In the genomic region with DNA sequence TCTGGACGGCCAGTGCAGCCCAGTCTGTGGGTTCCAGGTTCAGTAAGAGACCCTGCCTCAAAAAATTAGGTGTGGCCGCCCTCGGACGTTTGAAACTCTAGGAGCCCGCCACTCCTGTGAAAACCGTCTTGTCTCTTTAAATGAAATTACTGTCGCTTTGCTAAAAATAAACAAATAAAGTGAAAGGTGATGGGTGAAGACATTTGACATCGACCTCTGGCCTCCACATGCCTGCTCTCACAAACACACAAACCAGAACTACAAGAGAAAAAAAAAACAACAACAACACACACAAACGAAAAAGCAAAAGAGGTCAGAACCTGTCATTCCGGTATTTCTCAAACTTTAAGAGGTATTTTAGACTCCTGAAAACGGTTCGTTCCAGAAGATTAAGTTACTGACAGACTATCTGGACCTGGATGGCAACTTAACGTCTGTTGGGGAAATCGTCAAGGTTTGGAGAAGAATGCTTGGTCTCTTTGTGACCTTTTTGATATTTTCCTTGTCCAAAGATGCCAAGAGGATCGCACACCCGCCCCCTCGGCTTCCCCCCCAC, we compare ENCODE assay signal across 11 mouse cellular contexts. TPM values are rescaled to one million over a fixed set of nuclear protein-coding genes. Genes with fewer than 3 reads are reported as not detected.
DNase-seq lines count a peak whose midpoint lies in the region; ATAC-seq and TF ChIP-seq lines count a peak whose summit lies in the region.
"Had no signal": no experiment of that assay in that cellular context is flagged by ENCODE, and none has a peak within 500 bp of the region (broad histone marks: within the 10 kb centered on the region; RNA-seq: fewer than 3 reads in every experiment).

No protein-coding gene starts in this region.

- intact Hi-C loops in heart, postnatal 14 days (cut with DNase I), result loop anchor here (10.0 kb wide), 1 partner anchor 266 kb away; a partner anchor contains a TSS

- no peak for ATAC-seq in heart, embryonic 13.5 days (ENCODE audit: extremely low read depth, insufficient number of reproducible peaks, low FRiP score, low TSS enrichment)
- no peak for ATAC-seq in lung, postnatal 0 days
- ATAC-seq in hindbrain, postnatal 0 days, result no peak
- ATAC-seq in stomach, embryonic 16.5 days (ENCODE audit: insufficient read depth, low FRiP score), result no peak
- ATAC-seq: CD4-positive, CD25-positive, alpha-beta regulatory T cell, adult 4 months had no signal

- H3K9me3 ChIP-seq in heart, embryonic 13.5 days, result no peaks in the 10 kb centered on the region
- H3K9me3 ChIP-seq in lung, postnatal 0 days (ENCODE audit: low read length), result no peaks in the 10 kb centered on the region
- no peaks in the 10 kb centered on the region for H3K9me3 ChIP-seq in hindbrain, postnatal 0 days (ENCODE audit: low read length)
- H3K9me3 ChIP-seq in stomach, embryonic 16.5 days (replicated peaks; ENCODE audit: control insufficient read depth, low read length), result no peaks in the 10 kb centered on the region

- H3K36me3 ChIP-seq in heart, embryonic 13.5 days, result peaks cover 29% of the 10 kb centered on the region
- no peaks in the 10 kb centered on the region for H3K36me3 ChIP-seq in lung, postnatal 0 days (ENCODE audit: insufficient read depth, low read length)
- 0 out of 2 replicates have a peak, but pooled peaks cover under 1% of the 10 kb centered on the region for H3K36me3 ChIP-seq in hindbrain, postnatal 0 days (ENCODE audit: insufficient read depth, low read length)
- H3K36me3 ChIP-seq in stomach, embryonic 16.5 days (ENCODE audit: control insufficient read depth, insufficient read depth, low read length), result no peaks in the 10 kb centered on the region

- peak overlapping the region; percentile 66 for H3K9ac ChIP-seq in heart, embryonic 13.5 days
- H3K9ac ChIP-seq in lung, postnatal 0 days (replicated peaks; ENCODE audit: low read depth), result no peak overlapping the region
- no peak overlapping the region for H3K9ac ChIP-seq in hindbrain, postnatal 0 days (replicated peaks; ENCODE audit: low read length)
- no peak overlapping the region for H3K9ac ChIP-seq in stomach, embryonic 16.5 days (ENCODE audit: low read length)

- H3K4me2 ChIP-seq in heart, embryonic 13.5 days, result peak overlapping the region; percentile 60
- H3K4me2 ChIP-seq in lung, postnatal 0 days (replicated peaks; ENCODE audit: low read depth, low read length), result peak overlapping the region; percentile 48
- no peak overlapping the region for H3K4me2 ChIP-seq in hindbrain, postnatal 0 days (ENCODE audit: low read depth, low read length)
- H3K4me2 ChIP-seq in stomach, embryonic 16.5 days (ENCODE audit: low read depth, low read length), result 0 out of 2 replicates have a peak overlapping the region, but pooled peaks have one; percentile 11

- H3K27me3 ChIP-seq in heart, embryonic 13.5 days (replicated peaks), result no peaks in the 10 kb centered on the region
- H3K27me3 ChIP-seq in lung, postnatal 0 days (replicated peaks; ENCODE audit: insufficient read depth, low read length), result no peaks in the 10 kb centered on the region
- H3K27me3 ChIP-seq in hindbrain, postnatal 0 days (ENCODE audit: insufficient read depth, low read length), result no peaks in the 10 kb centered on the region
- H3K27me3 ChIP-seq in stomach, embryonic 16.5 days (ENCODE audit: control insufficient read depth, insufficient read depth, low read length), result no peaks in the 10 kb centered on the region

- 44% methylated on average over 17 of the region's 17 CpGs for WGBS in heart, embryonic 13.5 days
- WGBS in lung, postnatal 0 days, result 35% methylated on average over 17 of the region's 17 CpGs
- 61% methylated on average over 17 of the region's 17 CpGs for WGBS in hindbrain, postnatal 0 days
- 46% methylated on average over 17 of the region's 17 CpGs for WGBS in stomach, embryonic 16.5 days

- peaks cover 48% of the 10 kb centered on the region for H3K4me1 ChIP-seq in heart, embryonic 13.5 days
- peaks cover 21% of the 10 kb centered on the region; the same call in 1 of the 2 replicates for H3K4me1 ChIP-seq in lung, postnatal 0 days (ENCODE audit: insufficient read depth, low read depth, low read length)
- H3K4me1 ChIP-seq in hindbrain, postnatal 0 days (ENCODE audit: insufficient read depth, low read length), result peaks cover 4% of the 10 kb centered on the region; the same call in 1 of the 2 replicates
- H3K4me1 ChIP-seq in stomach, embryonic 16.5 days (ENCODE audit: control insufficient read depth, insufficient read depth, low read length), result peaks cover 17% of the 10 kb centered on the region

- H3K27ac ChIP-seq in heart, embryonic 13.5 days (replicated peaks), result peak overlapping the region; percentile 74
- H3K27ac ChIP-seq in lung, postnatal 0 days (ENCODE audit: low read length), result peak overlapping the region; percentile 55
- H3K27ac ChIP-seq in hindbrain, postnatal 0 days, result peak overlapping the region; percentile 65
- H3K27ac ChIP-seq in stomach, embryonic 16.5 days (ENCODE audit: low read length), result 0 out of 2 replicates have a peak overlapping the region, but pooled peaks have one; percentile 13

- DNase-seq in heart, postnatal 14 days, result no peak
- DNase-seq in lung, postnatal 0 days (ENCODE audit: low spot score), result no peak
- no peak for DNase-seq in lung, postnatal 25 days (ENCODE audit: low spot score)
- no peak for DNase-seq in hindbrain, postnatal 0 days (ENCODE audit: low spot score)
- no peak for DNase-seq in right cerebral cortex, postnatal 25 days
- DNase-seq in left cerebral cortex, adult 18-20 months (ENCODE audit: low spot score in 2 of 2), result no peak
- DNase-seq: cerebellum, postnatal 14 days had no signal

- H3K4me3 ChIP-seq in heart, embryonic 13.5 days, result peak overlapping the region; percentile 18; the same call in 1 of the 2 replicates
- H3K4me3 ChIP-seq in lung, postnatal 0 days (ENCODE audit: low read depth, low read length), result no peak overlapping the region
- no peak overlapping the region for H3K4me3 ChIP-seq in hindbrain, postnatal 0 days (ENCODE audit: low read length)
- H3K4me3 ChIP-seq in stomach, embryonic 16.5 days (replicated peaks; ENCODE audit: low read length), result no peak overlapping the region

- no peak for TF ChIP-seq EP300 in lung, postnatal 0 days (IDR thresholded peaks at IDR 0.05)

- no peak for TF ChIP-seq CTCF in lung, postnatal 0 days (IDR thresholded peaks at IDR 0.05)
- no peak for TF ChIP-seq CTCF in hindbrain, postnatal 0 days (IDR thresholded peaks at IDR 0.05; ENCODE audit: low read depth)

RNA-seq across cellular contexts. Expression of a gene that starts 5.9 kb away (rescaled TPM):
- 51.2 and 56.5 TPM in 2 replicates for polyA plus RNA-seq in heart, embryonic 13.5 days (2015; fragmentation: Nextera tagmentation; extraction: Ambion mirVana)
- 10 to 100 TPM; 32.9 to 33.2 TPM for total RNA-seq in heart, postnatal 14 days (2021)
- polyA plus RNA-seq in lung, postnatal 0 days (2015; fragmentation: Nextera tagmentation; extraction: Ambion mirVana), result 94.1 and 104 TPM in 2 replicates
- 18.3 and 20.9 TPM in 2 replicates for total RNA-seq in hindbrain, postnatal 0 days (2014; rRNA removed)
- 49.9 and 51.7 TPM in 2 replicates for polyA plus RNA-seq in hindbrain, postnatal 0 days (2015; fragmentation: Nextera tagmentation; extraction: Ambion mirVana)
- 51.3 and 53.1 TPM in 2 replicates for polyA plus RNA-seq in stomach, embryonic 16.5 days (2015; fragmentation: Nextera tagmentation; extraction: Ambion mirVana)
- total RNA-seq in left cerebral cortex, adult 18-20 months (2021), result 10 to 100 TPM; 21.0 to 23.7 TPM

RNA-seq across cellular contexts. Expression of a gene that starts 13.0 kb away (rescaled TPM):
- polyA plus RNA-seq in heart, embryonic 13.5 days (2015; fragmentation: Nextera tagmentation; extraction: Ambion mirVana), result not detected in 2 replicates
- not detected for total RNA-seq in heart, postnatal 14 days (2021)
- 0.45 TPM in 1 of 2 replicates, not detected in the other for polyA plus RNA-seq in lung, postnatal 0 days (2015; fragmentation: Nextera tagmentation; extraction: Ambion mirVana)
- total RNA-seq in hindbrain, postnatal 0 days (2014; rRNA removed), result not detected in 2 replicates
- not detected in 2 replicates for polyA plus RNA-seq in hindbrain, postnatal 0 days (2015; fragmentation: Nextera tagmentation; extraction: Ambion mirVana)
- not detected in 2 replicates for polyA plus RNA-seq in stomach, embryonic 16.5 days (2015; fragmentation: Nextera tagmentation; extraction: Ambion mirVana)
- total RNA-seq in left cerebral cortex, adult 18-20 months (2021), result not detected
- total RNA-seq: left cerebral cortex, adult 8-10 months had no signal
- polyA plus RNA-seq: CD4-positive, CD25-positive, alpha-beta regulatory T cell, adult 4 months had no signal

RNA-seq across cellular contexts. Expression of a gene that starts 27.5 kb away (rescaled TPM):
- 44.8 and 48.9 TPM in 2 replicates for polyA plus RNA-seq in heart, embryonic 13.5 days (2015; fragmentation: Nextera tagmentation; extraction: Ambion mirVana)
- 10 to 100 TPM; 86.4 to 94.7 TPM for total RNA-seq in heart, postnatal 14 days (2021)
- polyA plus RNA-seq in lung, postnatal 0 days (2015; fragmentation: Nextera tagmentation; extraction: Ambion mirVana), result 90.5 and 106 TPM in 2 replicates
- total RNA-seq in hindbrain, postnatal 0 days (2014; rRNA removed), result 4.2 and 7.1 TPM in 2 replicates
- polyA plus RNA-seq in hindbrain, postnatal 0 days (2015; fragmentation: Nextera tagmentation; extraction: Ambion mirVana), result 14.6 and 14.8 TPM in 2 replicates
- polyA plus RNA-seq in stomach, embryonic 16.5 days (2015; fragmentation: Nextera tagmentation; extraction: Ambion mirVana), result 52.3 and 58.1 TPM in 2 replicates
- 1 to 10 TPM; 9.8 to 9.9 TPM for total RNA-seq in left cerebral cortex, adult 18-20 months (2021)

Comparison
In these comparisons a context has a peak if more than half of its experiments do, and no peak if none do; other contexts are left out.
1. H3K27ac ChIP-seq: peak in every context shown above with its lines; median percentile 74 in heart, embryonic 13.5 days; 65 in hindbrain, postnatal 0 days; 55 in lung, postnatal 0 days; 13 in stomach, embryonic 16.5 days.